Mouse (Mus musculus): ENCODE measurements around the gene Garnl3. TPM values are rescaled to one million over a fixed set of nuclear protein-coding genes. Genes with fewer than 3 reads are reported as not detected.

The Garnl3 gene
- total and polyA plus RNA-seq, 3 experiments: 0.08 to 0.19 TPM; not detected in 1

- H3K27ac ChIP-seq (ENCODE audit: insufficient read depth, low read depth): no peak overlapping the region
- no peaks in the 10 kb centered on the region for H3K9me3 ChIP-seq (replicated peaks; ENCODE audit: low read length)
- no peaks in the 10 kb centered on the region for H3K79me2 ChIP-seq (replicated peaks; ENCODE audit: control insufficient read depth, extremely low read depth, insufficient read depth, poor library complexity, severe bottlenecking)
- peaks cover 52% of the 10 kb centered on the region for H3K27me3 ChIP-seq (replicated peaks)
- no peak overlapping the region for H3K4me2 ChIP-seq (ENCODE audit: insufficient read depth, low read depth, poor library complexity, severe bottlenecking)
- no peaks in the 10 kb centered on the region for H3K36me3 ChIP-seq (replicated peaks in 1 of 2; ENCODE audit: control insufficient read depth in 1 of 2, insufficient read depth in 1 of 2, low read length in 1 of 2)
- H3K9ac ChIP-seq (ENCODE audit: insufficient read depth, low read depth): no peak overlapping the region
- no peak for DNase-seq (ENCODE audit: extremely low read depth)
- no peak overlapping the region for H3K4me3 ChIP-seq (replicated peaks in 1 of 3; ENCODE audit: low read depth in 2 of 3, low read length in 2 of 3, poor library complexity in 1 of 3)
- TF ChIP-seq MAZ (IDR thresholded peaks at IDR 0.05; ENCODE audit: low read depth, low read length): no peak
- TF ChIP-seq RAD21 (IDR thresholded peaks at IDR 0.05; ENCODE audit: low read depth, low read length): no peak
- TF ChIP-seq JUN (IDR thresholded peaks at IDR 0.05; ENCODE audit: insufficient read depth, low read depth, low read length): no peak
- no peak for TF ChIP-seq CHD1 (IDR thresholded peaks at IDR 0.05; ENCODE audit: low read depth, low read length)
- no peak for TF ChIP-seq USF1 (IDR thresholded peaks at IDR 0.05; ENCODE audit: low read depth, low read length)
- no peak for TF ChIP-seq TCF12 (IDR thresholded peaks at IDR 0.05; ENCODE audit: low read depth, low read length)
- no peak for TF ChIP-seq ZC3H11A (IDR thresholded peaks at IDR 0.05; ENCODE audit: low read depth, low read length)
- TF ChIP-seq UBTF (IDR thresholded peaks at IDR 0.05; ENCODE audit: low read depth, low read length): no peak
- TF ChIP-seq KAT2A (IDR thresholded peaks at IDR 0.05; ENCODE audit: insufficient replicate concordance, low read length): no peak
- TF ChIP-seq SMC3 (IDR thresholded peaks at IDR 0.05; ENCODE audit: low read depth, low read length): no peak
- TF ChIP-seq IRF4 (IDR thresholded peaks at IDR 0.05; ENCODE audit: low read depth, low read length): no peak
- TF ChIP-seq ELF1 (IDR thresholded peaks at IDR 0.05; ENCODE audit: low read depth, low read length): no peak
- TF ChIP-seq USF2 (conservative IDR thresholded peaks at IDR 0.05; ENCODE audit: low read depth, low read length): no peak
- TF ChIP-seq EP300 (IDR thresholded peaks at IDR 0.05; ENCODE audit: low read length): no peak
- in situ Hi-C loops (cut with MboI; ENCODE audit: low pct_ligation_motif_present, low pct_unique_long_range_greater_than_20kb, low sequenced_read_pairs) (loop anchor here (25.0 kb wide), 1 partner anchor 365 kb away; the partner anchor contains the start of gene Ralgps1), dilution Hi-C loops (cut with MboI; ENCODE audit: extremely low pct_ligation_motif_present, extremely low pct_unique_long_range_greater_than_20kb, low sequenced_read_pairs) (no loop called here)
- no peaks in the 10 kb centered on the region for H3K4me1 ChIP-seq (ENCODE audit: control insufficient read depth in 1 of 2, insufficient read depth in 2 of 2)
Observed at GRCm38 (mm10) chr2:32997081-32997480, 134.4 kb downstream of the Garnl3 start.

GRCm38 (mm10) chr2:32992130-32992529 is 139.3 kb downstream of the Garnl3 start:
- Histone ChIP-seq H3K79me2 (replicated peaks; ENCODE audit: control insufficient read depth, extremely low read depth, insufficient read depth, poor library complexity, severe bottlenecking) (no peaks in the 10 kb centered on the region), H3K4me1 (ENCODE audit: control insufficient read depth in 1 of 2, insufficient read depth in 2 of 2) (no peaks in the 10 kb centered on the region; a peak in 1 of 4 replicates), H3K9me3 (replicated peaks; ENCODE audit: low read length) (no peaks in the 10 kb centered on the region), H3K36me3 (replicated peaks in 1 of 2; ENCODE audit: control insufficient read depth in 1 of 2, insufficient read depth in 1 of 2, low read length in 1 of 2) (no peaks in the 10 kb centered on the region), H3K4me2 (ENCODE audit: insufficient read depth, low read depth, poor library complexity, severe bottlenecking) (no peak overlapping the region), H3K4me3 (replicated peaks in 1 of 3; ENCODE audit: low read depth in 2 of 3, low read length in 2 of 3, poor library complexity in 1 of 3) (no peak overlapping the region), H3K9ac (ENCODE audit: insufficient read depth, low read depth) (no peak overlapping the region), H3K27ac (ENCODE audit: insufficient read depth, low read depth) (no peak overlapping the region), H3K27me3 (replicated peaks) (peaks cover 56% of the 10 kb centered on the region)
- DNase-seq (ENCODE audit: extremely low read depth): no peak
- dilution Hi-C loops (cut with MboI; ENCODE audit: extremely low pct_ligation_motif_present, extremely low pct_unique_long_range_greater_than_20kb, low sequenced_read_pairs) (no loop called here), in situ Hi-C loops (cut with MboI; ENCODE audit: low pct_ligation_motif_present, low pct_unique_long_range_greater_than_20kb, low sequenced_read_pairs) (loop anchor here (25.0 kb wide), 1 partner anchor 370 kb away; the partner anchor contains the start of gene Ralgps1)
- no peak for TF ChIP-seq ETS1 (conservative IDR thresholded peaks at IDR 0.05; ENCODE audit: low read depth, low read length)

Measured in CH12.LX (cell line).